Mouse (Mus musculus) monocyte, adult 2 months (primary cell): ENCODE data around the gene Slc5a1.

Experiments
- DNase-seq, 2 experiments: peaks; one replicate each; pipeline ENCODE4 v3.0.0; 2022; ENCODE audit warnings: low spot score in 2 of 2, low read depth in 1 of 2

Gene Slc5a1

GRCm38 (mm10) chr5:33104025-33104481 lies at the start of gene Slc5a1:
Gene Slc5a1 (plus strand): TSS chr5:33104219.
- DNase-seq, result no peak

- DNase-seq, result no peak
Measured at GRCm38 (mm10) chr5:33056126-33056765, 47.8 kb upstream of the Slc5a1 start.

- no peak for DNase-seq
Measured at GRCm38 (mm10) chr5:33070071-33070470, 33.9 kb upstream of the Slc5a1 start.

- DNase-seq, result no peak
Measured at GRCm38 (mm10) chr5:33076490-33077191, 27.4 kb upstream of the Slc5a1 start.

- DNase-seq, result no peak
Measured at GRCm38 (mm10) chr5:33082896-33083295, 21.1 kb upstream of the Slc5a1 start.

- DNase-seq, result no peak
Measured at GRCm38 (mm10) chr5:33084599-33084998, 19.4 kb upstream of the Slc5a1 start.

GRCm38 (mm10) chr5:33091342-33091741 lies 12.7 kb upstream of the Slc5a1 start:
- no peak for DNase-seq

- no peak for DNase-seq
Measured at GRCm38 (mm10) chr5:33095315-33095714, 8.7 kb upstream of the Slc5a1 start.

GRCm38 (mm10) chr5:33102369-33103055 lies 1.5 kb upstream of the Slc5a1 start:
- DNase-seq, result no peak

GRCm38 (mm10) chr5:33104876-33105275 lies 857 bp downstream of the Slc5a1 start:
- no peak for DNase-seq

GRCm38 (mm10) chr5:33105660-33106059 lies 1.6 kb downstream of the Slc5a1 start:
- no peak for DNase-seq

GRCm38 (mm10) chr5:33107056-33107455 lies 3.0 kb downstream of the Slc5a1 start:
- DNase-seq, result no peak

GRCm38 (mm10) chr5:33107778-33108405 lies 3.9 kb downstream of the Slc5a1 start:
- no peak for DNase-seq

GRCm38 (mm10) chr5:33121871-33122315 lies 17.9 kb downstream of the Slc5a1 start:
- DNase-seq, result no peak

- no peak for DNase-seq
Measured at GRCm38 (mm10) chr5:33123658-33124057, 19.6 kb downstream of the Slc5a1 start.

GRCm38 (mm10) chr5:33125318-33125717 lies 21.3 kb downstream of the Slc5a1 start:
- no peak for DNase-seq

- DNase-seq, result no peak
Measured at GRCm38 (mm10) chr5:33134132-33134531, 30.1 kb downstream of the Slc5a1 start.

- DNase-seq, result no peak
Measured at GRCm38 (mm10) chr5:33135611-33136010, 31.6 kb downstream of the Slc5a1 start.

- DNase-seq, result no peak
Measured at GRCm38 (mm10) chr5:33142790-33143455, 38.9 kb downstream of the Slc5a1 start.

GRCm38 (mm10) chr5:33144025-33144424 lies 40.0 kb downstream of the Slc5a1 start:
- DNase-seq, result no peak

- DNase-seq, result no peak
Measured at GRCm38 (mm10) chr5:33146837-33147236, 42.8 kb downstream of the Slc5a1 start.
